Mouse (Mus musculus) cerebellum, adult 8-10 months (tissue): ENCODE data around the gene Vmn1r194.
"Not testable (repeated sequence)": the region's sequence is repeated elsewhere in the genome, so short reads cannot be mapped to it uniquely, and the experiment has no call there.

Experiments
- DNase-seq: peaks from one replicate; pipeline ENCODE4 v3.0.0; 2022

Vmn1r194 gene

GRCm38 (mm10) chr13:22243915-22244314 is at the start of gene Vmn1r194:
Gene Vmn1r194 (plus strand): TSS chr13:22244215.
- DNase-seq: no peak

- not testable (repeated sequence) for DNase-seq
Observed at GRCm38 (mm10) chr13:22223060-22223459, 21.0 kb upstream of the Vmn1r194 start, which contains the start of gene Vmn1r193. Gene Vmn1r193 (minus strand): TSS chr13:22223160.

GRCm38 (mm10) chr13:22270222-22270621 is 26.2 kb downstream of the Vmn1r194 start, which contains the start of gene Vmn1r195:
Gene Vmn1r195 (plus strand): TSS chr13:22270522.
- DNase-seq: not testable (repeated sequence)

- no peak for DNase-seq
Observed at GRCm38 (mm10) chr13:22271721-22272120, 27.7 kb downstream of the Vmn1r194 start.

GRCm38 (mm10) chr13:22284578-22284977 is 40.6 kb downstream of the Vmn1r194 start:
- DNase-seq: no peak

GRCm38 (mm10) chr13:22289620-22290019 is 45.6 kb downstream of the Vmn1r194 start, which contains the start of gene Vmn1r196:
Gene Vmn1r196 (plus strand): TSS chr13:22289920.
- no peak for DNase-seq
